Mouse (Mus musculus) embryo, embryonic 9.5 days (tissue): ENCODE results near the gene Vps8.
A peak's percentile ranks its signal among the peaks of the same experiment; 100 is the strongest.

ENCODE experiments used
- DNase-seq: peaks from one replicate; pipeline ENCODE4 v3.0.0-alpha.2; 2017; ENCODE audit errors: extremely low spot score

Vps8 gene

GRCm38 (mm10) chr16:21549751-21550150 is 126.8 kb downstream of the Vps8 start:
- DNase-seq, result no peak

- no peak for DNase-seq
Observed at GRCm38 (mm10) chr16:21550453-21550852, 127.5 kb downstream of the Vps8 start.

GRCm38 (mm10) chr16:21553506-21553905 is 130.6 kb downstream of the Vps8 start:
- no peak for DNase-seq

GRCm38 (mm10) chr16:21562625-21563300 is 139.8 kb downstream of the Vps8 start:
- no peak for DNase-seq

GRCm38 (mm10) chr16:21563322-21563721 is 140.4 kb downstream of the Vps8 start:
- DNase-seq, result no peak

GRCm38 (mm10) chr16:21567093-21567492 is 144.2 kb downstream of the Vps8 start:
- no peak for DNase-seq

GRCm38 (mm10) chr16:21569952-21570351 is 147.0 kb downstream of the Vps8 start:
- DNase-seq, result no peak

- DNase-seq, result no peak
Observed at GRCm38 (mm10) chr16:21570786-21571185, 147.9 kb downstream of the Vps8 start.

GRCm38 (mm10) chr16:21576000-21576420 is 153.1 kb downstream of the Vps8 start:
- peak; percentile 20 for DNase-seq

GRCm38 (mm10) chr16:21589110-21589509 is 166.2 kb downstream of the Vps8 start:
- no peak for DNase-seq

GRCm38 (mm10) chr16:21590806-21591205 is 167.9 kb downstream of the Vps8 start:
- DNase-seq, result no peak

GRCm38 (mm10) chr16:21591511-21591910 is 168.6 kb downstream of the Vps8 start:
- no peak for DNase-seq

- no peak for DNase-seq
Observed at GRCm38 (mm10) chr16:21595539-21595938, 172.6 kb downstream of the Vps8 start.

GRCm38 (mm10) chr16:21604354-21604753 is 181.4 kb downstream of the Vps8 start:
- DNase-seq, result no peak

- DNase-seq, result no peak
Observed at GRCm38 (mm10) chr16:21606249-21607020, 183.5 kb downstream of the Vps8 start.

- DNase-seq, result no peak
Observed at GRCm38 (mm10) chr16:21607021-21607650, 184.2 kb downstream of the Vps8 start.

GRCm38 (mm10) chr16:21607651-21608040 is 184.7 kb downstream of the Vps8 start:
- DNase-seq, result no peak

- DNase-seq, result no peak
Observed at GRCm38 (mm10) chr16:21608176-21608865, 185.4 kb downstream of the Vps8 start.

- no peak for DNase-seq
Observed at GRCm38 (mm10) chr16:21610473-21610872, 187.6 kb downstream of the Vps8 start.

- peak; percentile 25 for DNase-seq
Observed at GRCm38 (mm10) chr16:21615802-21616201, 192.9 kb downstream of the Vps8 start.

- no peak for DNase-seq
Observed at GRCm38 (mm10) chr16:21620630-21621029, 197.7 kb downstream of the Vps8 start.
